Mouse (Mus musculus) midbrain, embryonic 13.5 days (tissue): ENCODE results near the gene Csf3. TPM values are rescaled to one million over a fixed set of nuclear protein-coding genes. Genes with fewer than 3 reads are reported as not detected.
"Not testable (repeated sequence)": the region's sequence is repeated elsewhere in the genome, so short reads cannot be mapped to it uniquely, and the experiment has no call there.

ENCODE experiments used
- ATAC-seq: fragments of 200-750 bp; cut with Nextera tagmentation; 2 replicates; pipeline ENCODE4 v1.8.0; 2017; ENCODE audit warnings: mild to moderate bottlenecking, moderate TSS enrichment, moderate library complexity
- H3K27ac ChIP-seq: fragments of 300-500 bp; sonication (generic); 2 replicates; pipeline ENCODE4 v1.5.1; 2015; ENCODE audit warnings: inconsistent platforms, mild to moderate bottlenecking, moderate library complexity
- H3K27me3 ChIP-seq: fragments of 300-500 bp; sonication (generic); 2 replicates; pipeline ENCODE4 v1.6.1; 2015; ENCODE audit warnings: mild to moderate bottlenecking, inconsistent platforms
- H3K36me3 ChIP-seq: fragments of 300-500 bp; sonication (generic); 2 replicates; pipeline ENCODE4 v1.6.1; 2015; ENCODE audit warnings: mild to moderate bottlenecking, inconsistent platforms
- H3K4me1 ChIP-seq: fragments of 300-500 bp; sonication (generic); replicated peaks from 2 replicates; pipeline ENCODE4 v1.6.1; 2015; ENCODE audit warnings: inconsistent platforms
- H3K4me2 ChIP-seq: fragments of 300-500 bp; sonication (generic); replicated peaks from 2 replicates; pipeline ENCODE4 v1.6.1; 2015; ENCODE audit warnings: moderate library complexity, mild to moderate bottlenecking, inconsistent platforms
- H3K4me3 ChIP-seq: fragments of 300-500 bp; sonication (generic); replicated peaks from 2 replicates; pipeline ENCODE4 v1.5.1; 2015; ENCODE audit warnings: mild to moderate bottlenecking, inconsistent platforms
- H3K9ac ChIP-seq: fragments of 300-500 bp; sonication (generic); replicated peaks from 2 replicates; pipeline ENCODE4 v1.6.1; 2015; ENCODE audit warnings: mild to moderate bottlenecking, inconsistent platforms
- H3K9me3 ChIP-seq: fragments of 300-500 bp; sonication (generic); 2 replicates; pipeline ENCODE4 v1.6.1; 2016; ENCODE audit warnings: mild to moderate bottlenecking, inconsistent platforms
- WGBS: fragments of 180-500 bp; shearing (Covaris S2); methylation state at CpG from one replicate; pipeline ENCODE4 v1.1.7; 2015; 5-methylcytosine and 5-hydroxymethylcytosine counted together
- polyA plus RNA-seq: library from polyadenylated mRNA; unstranded; fragments of >200 nt; fragmentation: Nextera tagmentation; extraction: Ambion mirVana; gene quantifications from 2 replicates; pipeline ENCODE4 v1.2.1, GENCODE M21; 2015

The Csf3 gene
- polyA plus RNA-seq, result not detected in 2 replicates

GRCm38 (mm10) chr11:98701213-98701670 lies at the start of gene Csf3:
TSS of gene Csf3 (plus strand) at chr11:98701263.
- H3K27ac ChIP-seq, result no peak within 1 kb of the TSS
- H3K27me3 ChIP-seq, result no peaks in the 10 kb centered on the region
- H3K4me1 ChIP-seq, result no peaks in the 10 kb centered on the region
- H3K4me3 ChIP-seq, result no peak within 1 kb of the TSS
- no peak for ATAC-seq
- no peak within 1 kb of the TSS; the same call in 1 of the 2 replicates for H3K9ac ChIP-seq
- H3K4me2 ChIP-seq, result no peak within 1 kb of the TSS
- 36% methylated on average over 10 of the region's 10 CpGs for WGBS
- peaks cover 35% of the 10 kb centered on the region for H3K36me3 ChIP-seq
- H3K9me3 ChIP-seq, result no peaks in the 10 kb centered on the region

- H3K4me2 ChIP-seq, result not testable (repeated sequence)
Observed at GRCm38 (mm10) chr11:98655076-98655475, 46.0 kb upstream of the Csf3 start.

GRCm38 (mm10) chr11:98660517-98660916 lies 40.5 kb upstream of the Csf3 start:
- H3K4me3 ChIP-seq, result no peak overlapping the region
- H3K9me3 ChIP-seq, result no peaks in the 10 kb centered on the region
- H3K27me3 ChIP-seq, result no peaks in the 10 kb centered on the region
- no peaks in the 10 kb centered on the region for H3K36me3 ChIP-seq
- H3K9ac ChIP-seq, result peak overlapping the region; percentile 8; the same call in 1 of the 2 replicates
- WGBS, result 12% methylated on average over 6 of the region's 6 CpGs
- ATAC-seq, result 0 out of 2 replicates have a peak, but pooled peaks have one; percentile 43
- no peaks in the 10 kb centered on the region for H3K4me1 ChIP-seq
- peak overlapping the region; percentile 33 for H3K4me2 ChIP-seq
- H3K27ac ChIP-seq, result no peak overlapping the region

More at GRCm38 (mm10) chr11:98655076-98655475, 46.0 kb upstream of the Csf3 start:
- not testable (repeated sequence) for H3K27ac ChIP-seq, H3K27me3 ChIP-seq, H3K4me3 ChIP-seq, H3K9me3 ChIP-seq, H3K36me3 ChIP-seq, H3K4me1 ChIP-seq, H3K9ac ChIP-seq, ATAC-seq
- WGBS, result 9% methylated on average over 7 of the region's 7 CpGs

DNA sequence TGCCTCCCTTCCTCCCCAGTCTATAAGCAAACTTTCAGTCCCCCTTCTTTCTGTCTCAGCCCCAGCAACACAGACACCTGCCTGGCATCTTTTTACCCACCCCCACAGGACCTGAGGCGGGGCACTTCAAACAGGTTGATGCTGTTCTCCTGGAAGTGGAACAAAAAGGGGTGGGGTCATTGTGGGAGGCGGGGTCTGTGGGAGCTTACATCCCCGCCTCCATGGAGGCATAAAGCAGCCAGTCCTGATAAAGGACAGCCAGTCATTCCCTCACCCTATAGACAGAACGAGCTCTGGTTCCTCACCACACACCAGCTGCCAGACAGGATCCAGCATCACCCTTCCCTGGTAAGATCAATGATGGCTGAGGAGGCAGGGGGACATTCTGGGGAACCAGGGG lies 37.0 kb upstream of the Csf3 start, which contains the start of gene Gsdma:
TSS of gene Gsdma (plus strand) at position 261 of the 400 bp plus-strand sequence.
- ATAC-seq, result no peak
- no peak within 1 kb of the TSS for H3K27ac ChIP-seq
- no peak within 1 kb of the TSS for H3K4me3 ChIP-seq
- H3K4me1 ChIP-seq, result no peaks in the 10 kb centered on the region
- H3K27me3 ChIP-seq, result peaks cover 17% of the 10 kb centered on the region
- no peak within 1 kb of the TSS for H3K4me2 ChIP-seq
- WGBS, result 34% methylated on average over 4 of the region's 4 CpGs
- H3K9ac ChIP-seq, result no peak within 1 kb of the TSS
- no peaks in the 10 kb centered on the region for H3K36me3 ChIP-seq
- no peaks in the 10 kb centered on the region for H3K9me3 ChIP-seq

- no peak for ATAC-seq
- H3K27me3 ChIP-seq, result peaks cover 30% of the 10 kb centered on the region
- no peaks in the 10 kb centered on the region for H3K9me3 ChIP-seq
- no peak overlapping the region for H3K4me3 ChIP-seq
- WGBS, result 66% methylated on average over 2 of the region's 2 CpGs
- no peaks in the 10 kb centered on the region for H3K4me1 ChIP-seq
- no peak overlapping the region for H3K4me2 ChIP-seq
- H3K27ac ChIP-seq, result no peak overlapping the region
- H3K36me3 ChIP-seq, result no peaks in the 10 kb centered on the region
- no peak overlapping the region for H3K9ac ChIP-seq
Observed at GRCm38 (mm10) chr11:98668984-98669383, 32.1 kb upstream of the Csf3 start.

DNA sequence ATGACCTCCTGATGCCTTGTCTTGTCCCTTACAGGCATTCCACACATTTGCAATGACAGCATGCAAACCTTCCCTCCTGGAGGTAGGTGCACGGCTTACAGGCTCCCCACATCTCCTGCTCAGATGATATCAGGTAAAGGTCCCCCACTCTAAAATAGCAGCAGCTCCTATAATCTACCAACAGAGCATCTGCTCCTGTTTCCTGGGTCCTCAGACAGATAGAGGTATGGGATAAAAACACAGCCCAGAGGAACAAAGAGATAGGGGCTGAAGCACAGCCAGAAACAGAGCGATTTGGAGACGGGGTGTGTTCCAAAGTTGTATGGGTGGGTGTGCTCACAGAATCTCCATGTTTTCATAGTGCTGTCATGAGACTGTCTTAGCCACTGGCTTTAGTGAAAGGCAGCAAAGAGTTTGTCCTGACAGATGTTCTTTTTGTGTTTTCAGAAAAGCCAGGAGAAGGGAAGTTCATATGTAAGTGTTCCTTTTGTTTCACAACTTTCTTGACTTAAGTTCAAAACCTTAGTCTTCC lies 29.7 kb upstream of the Csf3 start:
- H3K4me3 ChIP-seq, result no peak overlapping the region
- H3K9ac ChIP-seq, result no peak overlapping the region
- no peaks in the 10 kb centered on the region for H3K9me3 ChIP-seq
- WGBS, result 72% methylated on average over 3 of the region's 3 CpGs
- H3K27me3 ChIP-seq, result peaks cover 29% of the 10 kb centered on the region
- H3K36me3 ChIP-seq, result no peaks in the 10 kb centered on the region
- no peak overlapping the region for H3K4me2 ChIP-seq
- H3K27ac ChIP-seq, result no peak overlapping the region
- H3K4me1 ChIP-seq, result no peaks in the 10 kb centered on the region
- no peak for ATAC-seq

GRCm38 (mm10) chr11:98671857-98672256 lies 29.2 kb upstream of the Csf3 start:
- 71% methylated on average over 5 of the region's 5 CpGs for WGBS
- Histone ChIP-seq H3K4me3 (no peak overlapping the region), H3K9me3 (no peaks in the 10 kb centered on the region), H3K9ac (no peak overlapping the region), H3K27ac (no peak overlapping the region), H3K4me1 (no peaks in the 10 kb centered on the region), H3K4me2 (no peak overlapping the region), H3K36me3 (no peaks in the 10 kb centered on the region), H3K27me3 (peaks cover 24% of the 10 kb centered on the region)
- no peak for ATAC-seq

- H3K27me3 ChIP-seq, result peaks cover 24% of the 10 kb centered on the region
- H3K36me3 ChIP-seq, result no peaks in the 10 kb centered on the region
- no peak overlapping the region for H3K27ac ChIP-seq
- no peak for ATAC-seq
- H3K9me3 ChIP-seq, result no peaks in the 10 kb centered on the region
- H3K4me2 ChIP-seq, result no peak overlapping the region
- H3K4me1 ChIP-seq, result no peaks in the 10 kb centered on the region
- H3K9ac ChIP-seq, result no peak overlapping the region
- no peak overlapping the region for H3K4me3 ChIP-seq
- 91% methylated on average over 5 of the region's 5 CpGs for WGBS
Observed at GRCm38 (mm10) chr11:98672482-98672881, 28.6 kb upstream of the Csf3 start.

GRCm38 (mm10) chr11:98673136-98673535 lies 27.9 kb upstream of the Csf3 start:
- H3K27me3 ChIP-seq, result peaks cover 18% of the 10 kb centered on the region; the same call in 1 of the 2 replicates
- not testable (repeated sequence) for H3K9me3 ChIP-seq, H3K4me2 ChIP-seq, H3K27ac ChIP-seq, H3K9ac ChIP-seq, H3K4me3 ChIP-seq, H3K36me3 ChIP-seq, H3K4me1 ChIP-seq
- 12% methylated on average over 7 of the region's 7 CpGs for WGBS
- ATAC-seq, result peak; percentile 63; the same call in 1 of the 2 replicates

GRCm38 (mm10) chr11:98675829-98676363 lies 25.2 kb upstream of the Csf3 start:
- Histone ChIP-seq H3K9me3 (no peaks in the 10 kb centered on the region), H3K36me3 (no peaks in the 10 kb centered on the region), H3K4me3 (no peak overlapping the region), H3K4me1 (no peaks in the 10 kb centered on the region), H3K4me2 (no peak overlapping the region), H3K27ac (no peak overlapping the region), H3K27me3 (peaks cover 4% of the 10 kb centered on the region; the same call in 1 of the 2 replicates), H3K9ac (no peak overlapping the region)
- 51% methylated on average over 7 of the region's 7 CpGs for WGBS
- ATAC-seq, result no peak

DNA sequence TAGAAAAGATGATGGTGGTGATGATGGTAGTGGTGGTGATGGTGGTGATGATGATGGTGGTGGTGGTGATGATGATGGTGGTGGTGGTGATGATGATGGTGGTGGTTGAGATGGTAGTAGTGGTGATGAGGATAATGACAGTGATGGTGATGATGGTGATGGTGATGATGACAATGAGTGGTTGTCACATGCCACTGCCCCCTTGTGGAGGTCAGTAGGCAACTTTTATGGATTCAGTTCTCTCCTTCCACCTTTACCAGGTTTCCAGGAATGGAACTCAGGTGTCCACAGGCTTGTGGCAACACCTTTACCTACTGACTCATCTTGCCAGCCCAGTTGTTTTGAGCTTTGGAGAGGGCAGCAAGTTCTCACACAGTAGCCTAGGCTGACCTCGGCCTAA lies 21.0 kb upstream of the Csf3 start:
- 100% methylated on average over 1 of the region's 1 CpGs for WGBS
- H3K36me3 ChIP-seq, result peaks cover under 1% of the 10 kb centered on the region; the same call in 1 of the 2 replicates
- H3K27ac ChIP-seq, result no peak overlapping the region
- H3K4me2 ChIP-seq, result no peak overlapping the region
- no peak overlapping the region for H3K9ac ChIP-seq
- no peaks in the 10 kb centered on the region for H3K9me3 ChIP-seq
- H3K27me3 ChIP-seq, result no peaks in the 10 kb centered on the region
- no peak overlapping the region for H3K4me3 ChIP-seq
- H3K4me1 ChIP-seq, result peaks cover 16% of the 10 kb centered on the region
- ATAC-seq, result no peak

- H3K4me3 ChIP-seq, ATAC-seq, H3K4me2 ChIP-seq, H3K9me3 ChIP-seq, H3K9ac ChIP-seq, H3K27me3 ChIP-seq, H3K27ac ChIP-seq, H3K36me3 ChIP-seq: not testable (repeated sequence)
- peaks cover 16% of the 10 kb centered on the region for H3K4me1 ChIP-seq
- WGBS, result 78% methylated on average over 4 of the region's 4 CpGs
Observed at GRCm38 (mm10) chr11:98680595-98680994, 20.5 kb upstream of the Csf3 start.
